Mouse (Mus musculus): ENCODE data around the gene Pdcl2. TPM values are rescaled to one million over a fixed set of nuclear protein-coding genes. Genes with fewer than 3 reads are reported as not detected.

The Pdcl2 gene
- total and polyA plus RNA-seq, 2 experiments from 2014 or later = not detected

- ATAC-seq (ENCODE audit: insufficient read depth, low read depth) (no peak), DNase-seq (ENCODE audit: low spot score) (no peak)
- H3K4me1 ChIP-seq (ENCODE audit: control insufficient read depth, insufficient read depth) = no peaks in the 10 kb centered on the region
- no peak overlapping the region for H3K9ac ChIP-seq (replicated peaks; ENCODE audit: low read depth, low read length)
- no peaks in the 10 kb centered on the region for H3K36me3 ChIP-seq (replicated peaks; ENCODE audit: control insufficient read depth, insufficient read depth, low read length)
- no peak overlapping the region for H3K4me2 ChIP-seq (ENCODE audit: low read depth, low read length)
- WGBS = 71% methylated on average over 4 of the region's 4 CpGs
- no peaks in the 10 kb centered on the region for H3K9me3 ChIP-seq (replicated peaks; ENCODE audit: control insufficient read depth, low read length)
- no peak overlapping the region for H3K4me3 ChIP-seq (ENCODE audit: low read depth, low read length)
- H3K27ac ChIP-seq (ENCODE audit: low read depth) = no peak overlapping the region
- TF ChIP-seq EP300 (IDR thresholded peaks at IDR 0.05; ENCODE audit: low read depth) (no peak), CTCF (IDR thresholded peaks at IDR 0.05; ENCODE audit: low read depth) (no peak)
- H3K27me3 ChIP-seq (ENCODE audit: control insufficient read depth, insufficient read depth, low read length) = peaks cover 29% of the 10 kb centered on the region
Measured at GRCm38 (mm10) chr5:76360786-76361185, 29.8 kb upstream of the Pdcl2 start.

- DNase-seq (ENCODE audit: low spot score) (no peak), ATAC-seq (ENCODE audit: insufficient read depth, low read depth) (no peak)
- no peak overlapping the region for H3K4me2 ChIP-seq (ENCODE audit: low read depth, low read length)
- no peaks in the 10 kb centered on the region for H3K36me3 ChIP-seq (replicated peaks; ENCODE audit: control insufficient read depth, insufficient read depth, low read length)
- no peaks in the 10 kb centered on the region for H3K9me3 ChIP-seq (replicated peaks; ENCODE audit: control insufficient read depth, low read length)
- H3K4me1 ChIP-seq (ENCODE audit: control insufficient read depth, insufficient read depth) = no peaks in the 10 kb centered on the region
- TF ChIP-seq EP300 (IDR thresholded peaks at IDR 0.05; ENCODE audit: low read depth) (no peak), CTCF (IDR thresholded peaks at IDR 0.05; ENCODE audit: low read depth) (0 out of 2 replicates have a peak, but pooled peaks have one; percentile 12)
- H3K27ac ChIP-seq (ENCODE audit: low read depth) = no peak overlapping the region
- H3K9ac ChIP-seq (replicated peaks; ENCODE audit: low read depth, low read length) = no peak overlapping the region
- no peak overlapping the region for H3K4me3 ChIP-seq (ENCODE audit: low read depth, low read length)
- H3K27me3 ChIP-seq (ENCODE audit: control insufficient read depth, insufficient read depth, low read length) = peaks cover 26% of the 10 kb centered on the region
- WGBS = 68% methylated on average over 1 of the region's 1 CpGs
Measured at GRCm38 (mm10) chr5:76360057-76360456, 29.1 kb upstream of the Pdcl2 start.

- H3K36me3 ChIP-seq (replicated peaks; ENCODE audit: control insufficient read depth, insufficient read depth, low read length) = no peaks in the 10 kb centered on the region
- 69% methylated on average over 7 of the region's 7 CpGs for WGBS
- no peak overlapping the region for H3K4me2 ChIP-seq (ENCODE audit: low read depth, low read length)
- TF ChIP-seq EP300 (IDR thresholded peaks at IDR 0.05; ENCODE audit: low read depth) (no peak), CTCF (IDR thresholded peaks at IDR 0.05; ENCODE audit: low read depth) (no peak)
- ATAC-seq (ENCODE audit: insufficient read depth, low read depth) (no peak), DNase-seq (ENCODE audit: low spot score) (no peak)
- H3K9ac ChIP-seq (replicated peaks; ENCODE audit: low read depth, low read length) = no peak overlapping the region
- no peak overlapping the region for H3K4me3 ChIP-seq (ENCODE audit: low read depth, low read length)
- H3K4me1 ChIP-seq (ENCODE audit: control insufficient read depth, insufficient read depth) = no peaks in the 10 kb centered on the region
- no peaks in the 10 kb centered on the region for H3K9me3 ChIP-seq (replicated peaks; ENCODE audit: control insufficient read depth, low read length)
- no peaks in the 10 kb centered on the region for H3K27me3 ChIP-seq (ENCODE audit: control insufficient read depth, insufficient read depth, low read length)
- no peak overlapping the region for H3K27ac ChIP-seq (ENCODE audit: low read depth)
Measured at GRCm38 (mm10) chr5:76351953-76352611, 21.1 kb upstream of the Pdcl2 start.

GRCm38 (mm10) chr5:76351537-76351936 is 20.6 kb upstream of the Pdcl2 start:
- Histone ChIP-seq H3K4me1 (ENCODE audit: control insufficient read depth, insufficient read depth) (no peaks in the 10 kb centered on the region), H3K36me3 (replicated peaks; ENCODE audit: control insufficient read depth, insufficient read depth, low read length) (no peaks in the 10 kb centered on the region), H3K4me3 (ENCODE audit: low read depth, low read length) (no peak overlapping the region), H3K27me3 (ENCODE audit: control insufficient read depth, insufficient read depth, low read length) (no peaks in the 10 kb centered on the region), H3K27ac (ENCODE audit: low read depth) (no peak overlapping the region), H3K4me2 (ENCODE audit: low read depth, low read length) (no peak overlapping the region), H3K9me3 (replicated peaks; ENCODE audit: control insufficient read depth, low read length) (no peaks in the 10 kb centered on the region), H3K9ac (replicated peaks; ENCODE audit: low read depth, low read length) (no peak overlapping the region)
- no peak for TF ChIP-seq EP300 (IDR thresholded peaks at IDR 0.05; ENCODE audit: low read depth)
- TF ChIP-seq CTCF (IDR thresholded peaks at IDR 0.05; ENCODE audit: low read depth) = no peak
- no peak for ATAC-seq (ENCODE audit: insufficient read depth, low read depth)
- 68% methylated on average over 5 of the region's 5 CpGs for WGBS
- no peak for DNase-seq (ENCODE audit: low spot score)

DNA sequence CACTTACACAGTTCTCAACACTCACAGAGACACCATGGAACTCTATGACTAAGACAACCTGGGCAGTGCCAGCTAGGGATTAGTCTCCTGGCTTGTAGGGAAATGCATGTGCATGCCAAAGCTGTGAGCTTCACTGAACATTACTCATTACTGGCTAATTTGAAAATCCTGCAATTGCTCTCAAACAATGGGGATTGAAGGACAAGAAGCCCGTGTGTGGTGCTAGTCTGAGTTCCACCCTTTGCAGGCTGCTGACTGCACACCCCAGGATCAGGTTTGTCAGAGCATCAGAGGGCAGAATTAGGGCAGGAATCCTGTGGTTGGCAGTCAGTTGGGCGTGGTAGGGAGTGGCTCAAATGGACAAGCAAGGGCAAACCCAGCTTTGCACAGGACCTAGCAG is 15.2 kb upstream of the Pdcl2 start:
- no peaks in the 10 kb centered on the region for H3K4me1 ChIP-seq (ENCODE audit: control insufficient read depth, insufficient read depth)
- no peak overlapping the region for H3K4me2 ChIP-seq (ENCODE audit: low read depth, low read length)
- H3K9me3 ChIP-seq (replicated peaks; ENCODE audit: control insufficient read depth, low read length) = no peaks in the 10 kb centered on the region
- no peak overlapping the region for H3K4me3 ChIP-seq (ENCODE audit: low read depth, low read length)
- WGBS = 55% methylated on average over 2 of the region's 2 CpGs
- no peak overlapping the region for H3K9ac ChIP-seq (replicated peaks; ENCODE audit: low read depth, low read length)
- no peak for DNase-seq (ENCODE audit: low spot score)
- no peaks in the 10 kb centered on the region for H3K27me3 ChIP-seq (ENCODE audit: control insufficient read depth, insufficient read depth, low read length)
- TF ChIP-seq EP300 (IDR thresholded peaks at IDR 0.05; ENCODE audit: low read depth) = no peak
- TF ChIP-seq CTCF (IDR thresholded peaks at IDR 0.05; ENCODE audit: low read depth) = no peak
- H3K36me3 ChIP-seq (replicated peaks; ENCODE audit: control insufficient read depth, insufficient read depth, low read length) = no peaks in the 10 kb centered on the region
- ATAC-seq (ENCODE audit: insufficient read depth, low read depth) = no peak
- H3K27ac ChIP-seq (ENCODE audit: low read depth) = no peak overlapping the region

- WGBS = 59% methylated on average over 2 of the region's 2 CpGs
- Histone ChIP-seq H3K9ac (replicated peaks; ENCODE audit: low read depth, low read length) (no peak overlapping the region), H3K4me2 (ENCODE audit: low read depth, low read length) (no peak overlapping the region), H3K36me3 (replicated peaks; ENCODE audit: control insufficient read depth, insufficient read depth, low read length) (no peaks in the 10 kb centered on the region), H3K4me3 (ENCODE audit: low read depth, low read length) (no peak overlapping the region), H3K4me1 (ENCODE audit: control insufficient read depth, insufficient read depth) (no peaks in the 10 kb centered on the region), H3K27ac (ENCODE audit: low read depth) (no peak overlapping the region), H3K9me3 (replicated peaks; ENCODE audit: control insufficient read depth, low read length) (no peaks in the 10 kb centered on the region), H3K27me3 (ENCODE audit: control insufficient read depth, insufficient read depth, low read length) (no peaks in the 10 kb centered on the region)
- TF ChIP-seq EP300 (IDR thresholded peaks at IDR 0.05; ENCODE audit: low read depth) = no peak
- no peak for TF ChIP-seq CTCF (IDR thresholded peaks at IDR 0.05; ENCODE audit: low read depth)
- no peak for ATAC-seq (ENCODE audit: insufficient read depth, low read depth)
- DNase-seq (ENCODE audit: low spot score) = no peak
Measured at GRCm38 (mm10) chr5:76340931-76341330, 10.0 kb upstream of the Pdcl2 start.

Measured in heart, postnatal 0 days (tissue).